Mouse (Mus musculus): ENCODE results near the gene Map3k14. TPM values are rescaled to one million over a fixed set of nuclear protein-coding genes. Genes with fewer than 3 reads are reported as not detected.

Map3k14 gene
- total and polyA plus RNA-seq, 2 experiments from 2014 or later: 0.77 to 3.2 TPM

GRCm38 (mm10) chr11:103235702-103236101 is 31.6 kb downstream of the Map3k14 start:
- Histone ChIP-seq H3K27ac (ENCODE audit: low read depth, low read length) (no peak overlapping the region), H3K9ac (no peak overlapping the region), H3K36me3 (ENCODE audit: insufficient read depth) (peaks cover 13% of the 10 kb centered on the region), H3K4me1 (ENCODE audit: insufficient read depth) (no peaks in the 10 kb centered on the region), H3K27me3 (ENCODE audit: insufficient read depth, low read length) (no peaks in the 10 kb centered on the region), H3K9me3 (ENCODE audit: low read length) (no peaks in the 10 kb centered on the region), H3K4me2 (ENCODE audit: low read depth) (no peak overlapping the region), H3K4me3 (ENCODE audit: low read depth, low read length) (no peak overlapping the region)
- no peak for TF ChIP-seq CTCF (IDR thresholded peaks at IDR 0.05; ENCODE audit: low read depth)
- DNase-seq (no peak), ATAC-seq (no peak)
- WGBS: 72% methylated on average over 11 of the region's 11 CpGs

DNA sequence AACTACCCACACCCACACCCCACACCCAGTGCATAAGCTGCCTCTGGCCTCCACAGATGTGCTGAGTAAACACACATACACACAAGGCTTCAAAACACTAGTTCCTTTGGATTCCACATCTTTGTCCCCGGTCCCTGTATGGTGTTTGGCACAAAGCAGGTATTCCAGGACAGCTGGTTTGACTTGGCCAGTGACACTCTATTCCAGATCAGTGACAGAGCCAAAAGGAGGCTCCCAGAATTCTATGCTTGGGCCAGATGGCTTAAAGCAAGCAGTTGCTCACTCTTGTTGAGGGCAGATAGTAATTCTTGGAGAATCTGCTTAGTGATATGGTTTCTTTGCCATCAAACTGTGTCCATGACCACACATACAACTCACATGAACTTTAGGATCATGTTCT is 32.8 kb downstream of the Map3k14 start:
- Histone ChIP-seq H3K4me3 (ENCODE audit: low read depth, low read length) (no peak overlapping the region), H3K36me3 (ENCODE audit: insufficient read depth) (peaks cover 25% of the 10 kb centered on the region), H3K27me3 (ENCODE audit: insufficient read depth, low read length) (no peaks in the 10 kb centered on the region), H3K9ac (no peak overlapping the region), H3K9me3 (ENCODE audit: low read length) (no peaks in the 10 kb centered on the region), H3K27ac (ENCODE audit: low read depth, low read length) (no peak overlapping the region), H3K4me2 (ENCODE audit: low read depth) (no peak overlapping the region), H3K4me1 (ENCODE audit: insufficient read depth) (no peaks in the 10 kb centered on the region)
- no peak for DNase-seq
- no peak for TF ChIP-seq CTCF (IDR thresholded peaks at IDR 0.05; ENCODE audit: low read depth)
- WGBS: 53% methylated on average over 1 of the region's 1 CpGs
- ATAC-seq: no peak

DNA sequence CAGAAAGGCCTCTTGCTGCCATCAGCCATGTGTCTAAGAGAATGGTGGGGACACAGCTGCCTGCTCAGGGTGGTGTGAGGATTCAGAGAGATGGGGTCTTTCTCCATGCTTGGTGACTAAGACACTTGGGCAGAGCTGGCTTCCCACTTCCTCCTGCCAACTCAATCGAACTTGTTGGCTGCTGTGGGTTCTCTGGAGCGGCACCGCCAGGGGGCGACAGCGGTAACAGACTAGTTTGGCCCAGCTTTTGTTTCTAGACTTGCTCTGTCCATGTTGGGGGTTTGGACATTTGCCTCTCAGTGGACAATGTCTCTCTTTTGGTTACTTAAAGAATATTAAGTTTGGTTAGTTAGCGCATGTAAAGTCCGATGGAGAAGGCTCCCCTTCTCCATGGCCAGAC is 34.3 kb downstream of the Map3k14 start:
- no peak overlapping the region for H3K9ac ChIP-seq
- peaks cover 22% of the 10 kb centered on the region for H3K36me3 ChIP-seq (ENCODE audit: insufficient read depth)
- H3K4me2 ChIP-seq (ENCODE audit: low read depth): no peak overlapping the region
- WGBS: 31% methylated on average over 7 of the region's 7 CpGs
- TF ChIP-seq CTCF (IDR thresholded peaks at IDR 0.05; ENCODE audit: low read depth): peak; percentile 83
- H3K9me3 ChIP-seq (ENCODE audit: low read length): no peaks in the 10 kb centered on the region
- no peaks in the 10 kb centered on the region for H3K27me3 ChIP-seq (ENCODE audit: insufficient read depth, low read length)
- DNase-seq: peak; percentile 74
- no peak overlapping the region for H3K27ac ChIP-seq (ENCODE audit: low read depth, low read length)
- H3K4me1 ChIP-seq (ENCODE audit: insufficient read depth): no peaks in the 10 kb centered on the region
- no peak for ATAC-seq
- no peak overlapping the region for H3K4me3 ChIP-seq (ENCODE audit: low read depth, low read length)

DNA sequence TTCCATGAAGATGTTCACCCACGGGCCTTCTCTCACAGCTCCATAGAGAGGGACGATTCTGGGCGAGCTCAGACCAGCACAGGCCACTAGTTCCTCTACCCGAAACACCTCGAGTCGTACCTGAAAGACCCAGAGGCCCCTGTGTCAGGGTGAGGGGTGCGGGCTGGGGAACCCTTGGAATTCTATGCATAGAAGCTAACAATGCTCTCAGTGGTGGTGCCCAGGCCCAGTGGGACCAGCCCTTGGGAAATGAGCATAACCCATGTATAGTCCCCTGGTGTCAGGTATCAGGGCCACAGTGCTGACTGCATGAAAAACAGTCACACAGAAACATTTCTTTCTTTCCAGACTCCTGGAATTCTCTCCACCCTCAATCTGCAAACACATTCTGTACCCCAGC is 35.9 kb downstream of the Map3k14 start:
- WGBS: 92% methylated on average over 7 of the region's 7 CpGs
- peaks cover 35% of the 10 kb centered on the region for H3K36me3 ChIP-seq (ENCODE audit: insufficient read depth)
- DNase-seq (no peak), ATAC-seq (no peak)
- TF ChIP-seq CTCF (IDR thresholded peaks at IDR 0.05; ENCODE audit: low read depth): no peak
- H3K9ac ChIP-seq: no peak overlapping the region
- no peak overlapping the region for H3K4me3 ChIP-seq (ENCODE audit: low read depth, low read length)
- no peak overlapping the region for H3K27ac ChIP-seq (ENCODE audit: low read depth, low read length)
- no peaks in the 10 kb centered on the region for H3K9me3 ChIP-seq (ENCODE audit: low read length)
- H3K4me1 ChIP-seq (ENCODE audit: insufficient read depth): no peaks in the 10 kb centered on the region
- no peak overlapping the region for H3K4me2 ChIP-seq (ENCODE audit: low read depth)
- H3K27me3 ChIP-seq (ENCODE audit: insufficient read depth, low read length): no peaks in the 10 kb centered on the region

DNA sequence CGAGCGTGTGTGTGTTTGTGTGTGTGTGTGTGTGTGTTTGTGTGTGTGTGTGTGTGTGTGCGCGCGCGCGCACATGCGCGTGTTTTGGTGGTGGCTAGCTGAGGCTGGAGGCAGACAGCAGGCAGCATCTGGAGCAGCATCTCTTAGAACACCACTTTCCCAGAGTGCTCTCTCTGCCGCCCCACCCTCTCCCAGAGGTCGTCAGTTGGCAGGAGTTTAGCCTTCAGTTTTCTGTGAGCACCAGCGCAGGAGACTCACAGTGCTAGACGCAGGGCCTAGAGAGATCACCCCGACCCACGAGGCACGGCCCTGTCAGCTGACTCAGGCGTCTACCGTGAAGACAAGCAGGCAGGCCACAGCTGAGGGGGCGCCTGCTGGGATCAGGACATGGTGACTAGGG is 36.6 kb downstream of the Map3k14 start:
- H3K4me1 ChIP-seq (ENCODE audit: insufficient read depth): no peaks in the 10 kb centered on the region
- H3K4me3 ChIP-seq (ENCODE audit: low read depth, low read length): no peak overlapping the region
- H3K9me3 ChIP-seq (ENCODE audit: low read length): no peaks in the 10 kb centered on the region
- H3K9ac ChIP-seq: no peak overlapping the region
- H3K4me2 ChIP-seq (ENCODE audit: low read depth): no peak overlapping the region
- DNase-seq: no peak
- 92% methylated on average over 19 of the region's 19 CpGs for WGBS
- H3K36me3 ChIP-seq (ENCODE audit: insufficient read depth): peaks cover 43% of the 10 kb centered on the region
- no peaks in the 10 kb centered on the region for H3K27me3 ChIP-seq (ENCODE audit: insufficient read depth, low read length)
- H3K27ac ChIP-seq (ENCODE audit: low read depth, low read length): no peak overlapping the region
- no peak for TF ChIP-seq CTCF (IDR thresholded peaks at IDR 0.05; ENCODE audit: low read depth)
- no peak for ATAC-seq

DNA sequence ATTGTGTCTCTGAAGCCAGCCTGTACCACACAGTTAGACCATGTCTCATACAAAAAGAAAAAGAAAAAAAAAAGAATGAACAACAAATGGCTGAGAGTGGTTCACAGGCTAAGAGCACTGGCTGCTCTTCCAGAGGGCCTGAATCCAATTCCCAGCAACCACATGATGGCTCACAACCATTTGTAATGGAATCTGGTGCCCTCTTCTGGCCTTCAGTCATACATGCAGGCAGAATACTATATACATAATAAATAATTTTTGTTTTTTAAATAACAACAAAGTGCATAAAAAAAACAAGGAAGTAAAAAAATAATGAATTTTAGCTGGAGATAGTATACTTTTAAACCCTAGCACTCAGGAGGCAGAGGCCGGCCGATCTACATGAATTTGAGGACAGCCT is 37.7 kb downstream of the Map3k14 start:
- Histone ChIP-seq H3K36me3 (ENCODE audit: insufficient read depth) (peaks cover 52% of the 10 kb centered on the region), H3K9me3 (ENCODE audit: low read length) (no peaks in the 10 kb centered on the region), H3K9ac (no peak overlapping the region), H3K4me2 (ENCODE audit: low read depth) (no peak overlapping the region), H3K4me1 (ENCODE audit: insufficient read depth) (no peaks in the 10 kb centered on the region), H3K27me3 (ENCODE audit: insufficient read depth, low read length) (no peaks in the 10 kb centered on the region), H3K27ac (ENCODE audit: low read depth, low read length) (no peak overlapping the region), H3K4me3 (ENCODE audit: low read depth, low read length) (no peak overlapping the region)
- no peak; the same call in 1 of the 2 replicates for TF ChIP-seq CTCF (IDR thresholded peaks at IDR 0.05; ENCODE audit: low read depth)
- DNase-seq: no peak
- no peak for ATAC-seq
- 98% methylated on average over 2 of the region's 2 CpGs for WGBS

DNA sequence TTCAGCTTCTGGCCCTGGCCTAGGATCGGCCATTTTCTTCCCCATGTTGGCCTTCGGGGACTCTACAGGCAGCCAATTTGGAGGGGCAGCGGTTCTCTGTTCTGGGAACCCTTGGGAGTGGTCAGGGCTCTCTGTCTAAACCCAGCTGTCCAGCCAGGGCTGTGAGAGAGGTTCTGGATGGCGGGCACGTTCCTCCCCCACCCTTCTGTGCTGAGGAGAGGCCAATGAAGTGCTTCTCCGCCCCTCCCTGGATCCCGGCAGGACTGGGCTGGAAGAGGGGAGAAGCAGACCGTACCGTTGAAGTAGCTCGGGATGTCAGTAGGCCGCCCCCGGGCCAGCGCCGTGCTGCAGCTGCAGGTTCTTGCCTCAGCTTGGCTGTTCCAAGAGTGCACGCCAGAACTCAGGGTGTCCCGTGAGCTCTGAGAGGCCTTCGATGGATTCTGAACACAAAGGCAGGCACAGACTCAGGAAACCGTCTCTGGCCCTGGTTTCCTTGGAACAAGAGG is 43.3 kb downstream of the Map3k14 start:
- H3K9me3 ChIP-seq (ENCODE audit: low read length): no peaks in the 10 kb centered on the region
- H3K4me3 ChIP-seq (ENCODE audit: low read depth, low read length): no peak overlapping the region
- H3K27ac ChIP-seq (ENCODE audit: low read depth, low read length): no peak overlapping the region
- no peaks in the 10 kb centered on the region for H3K4me1 ChIP-seq (ENCODE audit: insufficient read depth)
- no peak for TF ChIP-seq CTCF (IDR thresholded peaks at IDR 0.05; ENCODE audit: low read depth)
- DNase-seq: no peak
- WGBS: 68% methylated on average over 18 of the region's 18 CpGs
- H3K4me2 ChIP-seq (ENCODE audit: low read depth): no peak overlapping the region
- no peak overlapping the region for H3K9ac ChIP-seq
- H3K36me3 ChIP-seq (ENCODE audit: insufficient read depth): peaks cover 70% of the 10 kb centered on the region
- H3K27me3 ChIP-seq (ENCODE audit: insufficient read depth, low read length): no peaks in the 10 kb centered on the region
- ATAC-seq: no peak

Data from forebrain, postnatal 0 days (tissue).